8 mouse cellular contexts compared by ENCODE assay signal in the genomic region with DNA sequence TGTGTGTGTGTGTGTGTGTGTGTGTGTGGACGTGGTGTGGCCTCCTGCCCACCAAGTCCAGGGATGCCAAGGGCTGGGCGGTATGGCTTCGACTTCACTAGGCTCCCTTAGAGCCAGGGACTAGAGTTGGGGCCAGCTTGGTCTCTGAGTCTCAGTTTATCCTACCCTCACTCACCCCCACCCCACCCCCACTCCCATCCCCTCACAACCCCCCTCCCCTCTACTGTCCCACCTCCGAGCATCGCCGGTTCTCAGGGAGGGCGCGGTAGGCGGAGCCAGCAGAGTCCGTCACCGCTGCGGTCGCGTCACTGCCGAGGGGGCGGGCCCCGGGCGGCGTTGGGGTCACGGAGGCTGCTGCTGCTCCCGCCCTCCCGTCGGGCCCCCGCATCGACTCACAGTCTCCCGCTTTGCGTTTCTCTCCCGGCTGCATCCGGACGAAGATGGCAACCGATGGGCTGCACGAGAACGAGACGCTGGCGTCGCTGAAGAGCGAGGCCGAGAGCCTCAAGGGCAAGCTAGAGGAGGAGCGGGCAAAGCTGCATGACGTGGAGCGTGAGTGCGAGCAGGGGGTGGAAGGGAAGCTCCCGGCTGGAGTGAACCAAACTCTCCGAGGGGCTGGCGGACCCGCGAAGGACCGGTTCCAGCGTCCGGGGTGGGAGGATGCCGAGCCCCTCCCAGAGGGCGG. TPM values are rescaled to one million over a fixed set of nuclear protein-coding genes. Genes with fewer than 3 reads are reported as not detected.
A peak's percentile ranks its signal among the peaks of the same experiment; 100 is the strongest.
DNase-seq lines count a peak whose midpoint lies in the region; ATAC-seq lines count a peak whose summit lies in the region.

No protein-coding gene starts in this region.

- peak; percentile 81 for DNase-seq in ZHBTc4 (ENCODE audit: low read depth, low spot score)
- peak; percentile 85 to 92 for DNase-seq in cerebellum, postnatal 36 days
- DNase-seq in gastrocnemius, postnatal 10 days: peak; percentile 81
- DNase-seq in left cerebral cortex, postnatal 25 days (ENCODE audit: low spot score in 2 of 2): peak; percentile 85 to 91
- peak; percentile 83 for DNase-seq in mesoderm, embryonic 11.5 days (ENCODE audit: low read depth, low spot score)
- peak; percentile 79 for DNase-seq in right cerebral cortex, postnatal 4 days

- intact Hi-C loops in left cerebral cortex, postnatal 25 days (cut with DNase I): loop anchor here (5.0 kb wide), 1 partner anchor 93 kb away; no protein-coding TSS in a partner anchor

- peak; percentile 81 for ATAC-seq in inflammation-experienced regulatory T-cells, adult 6 months
- ATAC-seq in erythroid progenitor cell, adult 5-6 weeks (replicated peaks; ENCODE audit: low FRiP score, poor library complexity, severe bottlenecking): no peak

RNA-seq across cellular contexts. Expression of a gene that starts 7.9 kb away (rescaled TPM):
- 10 to 100 TPM in 1 of 2 experiments, 1 to 10 TPM in 1; 7.9 to 11.2 TPM for total RNA-seq in gastrocnemius, postnatal 10 days (2021)
- 10 to 100 TPM in 1 of 3 experiments, 1 to 10 TPM in 2; 6.8 to 10.1 (median 8.8) TPM for polyA plus RNA-seq in inflammation-experienced regulatory T-cells, adult 6 months (2017; shearing (Covaris generic))
- 100 to 1,000 TPM; 151 to 154 TPM for total RNA-seq in left cerebral cortex, postnatal 25 days (2021)
- total RNA-seq in erythroid progenitor cell, adult 5-6 weeks (2015; ENCODE audit: low replicate concordance): not detected in 2 replicates
- 1.5 TPM in 1 of 2 replicates, not detected in the other for total RNA-seq in erythroid progenitor cell, adult 5-6 weeks (2017; ENCODE audit: low replicate concordance)

RNA-seq across cellular contexts. Expression of a gene that starts 33.6 kb away (rescaled TPM):
- not detected for total RNA-seq in gastrocnemius, postnatal 10 days (2021)
- not detected for polyA plus RNA-seq in inflammation-experienced regulatory T-cells, adult 6 months (2017; shearing (Covaris generic))
- not detected for total RNA-seq in left cerebral cortex, postnatal 25 days (2021)
- not detected in 2 replicates for total RNA-seq in erythroid progenitor cell, adult 5-6 weeks (2015; ENCODE audit: low replicate concordance)
- total RNA-seq in erythroid progenitor cell, adult 5-6 weeks (2017; ENCODE audit: low replicate concordance): not detected in 2 replicates

Comparison
In these comparisons a context has a peak if more than half of its experiments do, and no peak if none do; other contexts are left out.
1. RNA of a gene that starts 7.9 kb away (total RNA-seq): 151 to 154 TPM in left cerebral cortex, postnatal 25 days; 7.9 to 11.2 TPM in gastrocnemius, postnatal 10 days and 1.5 TPM in erythroid progenitor cell, adult 5-6 weeks; every median in the first group is over 10 times any median in the second.
2. Peak in every context shown above with its lines, with median percentiles within 50 percentile points of each other: DNase-seq.